Mouse (Mus musculus) limb, embryonic 12.5 days (tissue): ENCODE results near the gene Epha6. TPM values are rescaled to one million over a fixed set of nuclear protein-coding genes. Genes with fewer than 3 reads are reported as not detected.
A peak's percentile ranks its signal among the peaks of the same experiment; 100 is the strongest.

Experiments used
- ATAC-seq: fragments of 200-750 bp; cut with Nextera tagmentation; 2 replicates; pipeline ENCODE4 v1.8.0; 2017; ENCODE audit warnings: low read depth, moderate TSS enrichment; ENCODE audit not compliant: insufficient number of reproducible peaks, insufficient read depth, low FRiP score, low TSS enrichment
- H3K27ac ChIP-seq: fragments of 300-500 bp; sonication (generic); 2 replicates; pipeline ENCODE4 v1.5.1; 2016; ENCODE audit warnings: mild to moderate bottlenecking, moderate library complexity
- H3K27me3 ChIP-seq: fragments of 300-500 bp; sonication (generic); 2 replicates; pipeline ENCODE4 v1.6.1; 2016; ENCODE audit warnings: mild to moderate bottlenecking, moderate library complexity
- H3K36me3 ChIP-seq: fragments of 300-500 bp; sonication (generic); 2 replicates; pipeline ENCODE4 v1.6.1; 2016; ENCODE audit warnings: mild to moderate bottlenecking, moderate library complexity
- H3K4me1 ChIP-seq: fragments of 300-500 bp; sonication (generic); replicated peaks from 2 replicates; pipeline ENCODE4 v1.6.1; 2016
- H3K4me2 ChIP-seq: fragments of 300-500 bp; sonication (generic); 2 replicates; pipeline ENCODE4 v1.6.1; 2016; ENCODE audit warnings: mild to moderate bottlenecking, moderate library complexity
- H3K4me3 ChIP-seq: fragments of 300-500 bp; sonication (generic); replicated peaks from 2 replicates; pipeline ENCODE4 v1.5.1; 2016; ENCODE audit warnings: mild to moderate bottlenecking
- H3K9ac ChIP-seq: fragments of 300-500 bp; sonication (generic); replicated peaks from 2 replicates; pipeline ENCODE4 v1.6.1; 2016; ENCODE audit warnings: mild to moderate bottlenecking, moderate library complexity
- H3K9me3 ChIP-seq: fragments of 300-500 bp; sonication (generic); 2 replicates; pipeline ENCODE4 v1.6.1; 2016; ENCODE audit warnings: mild to moderate bottlenecking, moderate library complexity
- WGBS: fragments of 180-500 bp; shearing (Covaris S2); methylation state at CpG from one replicate; pipeline ENCODE4 v1.1.7; 2016; 5-methylcytosine and 5-hydroxymethylcytosine counted together
- polyA plus RNA-seq: library from polyadenylated mRNA; unstranded; fragments of >200 nt; fragmentation: Nextera tagmentation; extraction: Ambion mirVana; gene quantifications from 2 replicates; pipeline ENCODE4 v1.2.1, GENCODE M21; 2016

The Epha6 gene
- polyA plus RNA-seq, 1 experiment from 2014 or later, result 0.51 TPM

- H3K4me1 ChIP-seq, result no peaks in the 10 kb centered on the region
- 88% methylated on average over 7 of the region's 7 CpGs for WGBS
These were observed 835.4 kb downstream of the Epha6 start for GRCm38 (mm10) chr16:59769936-59770335.

GRCm38 (mm10) chr16:59760875-59761274, 844.5 kb downstream of the Epha6 start:
- 78% methylated on average over 4 of the region's 4 CpGs for WGBS
- no peak for ATAC-seq
- no peak overlapping the region for H3K4me3 ChIP-seq
- no peak overlapping the region for H3K9ac ChIP-seq
- H3K27me3 ChIP-seq, result no peaks in the 10 kb centered on the region
- no peaks in the 10 kb centered on the region for H3K9me3 ChIP-seq
- no peak overlapping the region for H3K4me2 ChIP-seq
- no peaks in the 10 kb centered on the region for H3K4me1 ChIP-seq
- H3K36me3 ChIP-seq, result no peaks in the 10 kb centered on the region
- H3K27ac ChIP-seq, result no peak overlapping the region

More at GRCm38 (mm10) chr16:59769936-59770335, 835.4 kb downstream of the Epha6 start:
- no peak overlapping the region for H3K4me3 ChIP-seq
- no peak overlapping the region for H3K4me2 ChIP-seq
- H3K9me3 ChIP-seq, result no peaks in the 10 kb centered on the region
- H3K9ac ChIP-seq, result no peak overlapping the region
- ATAC-seq, result no peak
- H3K27ac ChIP-seq, result no peak overlapping the region
- H3K27me3 ChIP-seq, result no peaks in the 10 kb centered on the region
- no peaks in the 10 kb centered on the region for H3K36me3 ChIP-seq

GRCm38 (mm10) chr16:59750905-59751304, 854.4 kb downstream of the Epha6 start:
- no peaks in the 10 kb centered on the region for H3K27me3 ChIP-seq
- 85% methylated on average over 4 of the region's 4 CpGs for WGBS
- H3K4me2 ChIP-seq, result no peak overlapping the region
- no peaks in the 10 kb centered on the region for H3K9me3 ChIP-seq
- no peak overlapping the region for H3K4me3 ChIP-seq
- H3K4me1 ChIP-seq, result no peaks in the 10 kb centered on the region
- no peak overlapping the region for H3K27ac ChIP-seq
- H3K9ac ChIP-seq, result no peak overlapping the region
- H3K36me3 ChIP-seq, result no peaks in the 10 kb centered on the region
- ATAC-seq, result no peak

DNA sequence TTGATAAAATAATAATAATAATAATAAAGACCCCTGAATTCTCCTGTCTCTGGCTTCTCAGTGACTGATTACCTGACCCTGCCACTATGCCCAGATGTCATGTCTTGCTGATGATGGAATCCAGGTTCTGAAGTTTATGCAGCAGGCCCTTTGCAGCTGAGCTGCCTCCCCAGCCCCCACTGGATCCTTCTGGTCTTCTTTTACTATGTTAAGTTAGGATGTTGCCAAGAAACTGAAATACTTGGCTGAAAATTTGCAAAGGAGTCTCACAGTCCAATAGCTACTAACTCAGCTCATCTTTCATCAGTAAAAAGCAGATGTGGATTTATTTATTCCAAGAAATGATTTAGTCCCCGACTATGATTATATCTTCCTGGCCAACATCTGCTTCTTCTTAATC, 861.7 kb downstream of the Epha6 start:
- no peak for ATAC-seq
- no peak overlapping the region for H3K9ac ChIP-seq
- H3K4me1 ChIP-seq, result no peaks in the 10 kb centered on the region
- no peaks in the 10 kb centered on the region for H3K36me3 ChIP-seq
- no peaks in the 10 kb centered on the region for H3K27me3 ChIP-seq
- no peak overlapping the region for H3K4me2 ChIP-seq
- no peak overlapping the region for H3K27ac ChIP-seq
- H3K4me3 ChIP-seq, result no peak overlapping the region
- H3K9me3 ChIP-seq, result no peaks in the 10 kb centered on the region
- 77% methylated on average over 1 of the region's 1 CpGs for WGBS

DNA sequence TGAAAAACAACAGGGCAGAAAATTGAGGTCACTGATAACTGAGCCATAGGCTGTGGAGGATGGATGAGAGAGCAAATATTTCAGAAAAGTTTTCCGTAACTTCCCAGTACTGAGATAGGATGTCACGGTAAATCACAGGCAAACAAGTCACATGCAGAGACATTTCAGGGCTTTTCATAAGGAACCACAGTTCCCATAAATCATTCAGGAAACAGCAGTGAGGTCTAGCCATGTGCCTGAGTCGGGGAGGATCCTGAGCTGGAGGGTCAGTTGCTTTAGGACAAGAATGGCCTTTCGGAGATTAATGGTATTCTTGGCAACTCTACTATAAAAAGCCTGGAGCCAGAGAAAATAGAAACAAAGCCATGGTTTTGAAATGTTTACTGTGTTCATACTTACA, 889.8 kb downstream of the Epha6 start:
- no peak for ATAC-seq
- Histone ChIP-seq H3K9ac (no peak overlapping the region), H3K9me3 (no peaks in the 10 kb centered on the region), H3K36me3 (no peaks in the 10 kb centered on the region), H3K4me2 (no peak overlapping the region), H3K4me1 (peaks cover 6% of the 10 kb centered on the region; the same call in 1 of the 2 replicates), H3K27ac (no peak overlapping the region), H3K4me3 (no peak overlapping the region), H3K27me3 (no peaks in the 10 kb centered on the region)
- WGBS, result 85% methylated on average over 4 of the region's 4 CpGs

GRCm38 (mm10) chr16:59693230-59693629, 912.1 kb downstream of the Epha6 start:
- Histone ChIP-seq H3K9me3 (no peaks in the 10 kb centered on the region), H3K27me3 (no peaks in the 10 kb centered on the region), H3K27ac (no peak overlapping the region), H3K36me3 (no peaks in the 10 kb centered on the region), H3K4me2 (no peak overlapping the region), H3K4me3 (no peak overlapping the region), H3K9ac (no peak overlapping the region), H3K4me1 (no peaks in the 10 kb centered on the region)
- no peak for ATAC-seq
- WGBS, result 91% methylated on average over 7 of the region's 7 CpGs

GRCm38 (mm10) chr16:59689120-59689519, 916.2 kb downstream of the Epha6 start:
- ATAC-seq, result no peak
- H3K27me3 ChIP-seq, result no peaks in the 10 kb centered on the region
- H3K36me3 ChIP-seq, result no peaks in the 10 kb centered on the region
- H3K27ac ChIP-seq, result no peak overlapping the region
- no peak overlapping the region for H3K9ac ChIP-seq
- H3K9me3 ChIP-seq, result no peaks in the 10 kb centered on the region
- H3K4me3 ChIP-seq, result no peak overlapping the region
- 88% methylated on average over 5 of the region's 5 CpGs for WGBS
- H3K4me1 ChIP-seq, result no peaks in the 10 kb centered on the region
- H3K4me2 ChIP-seq, result no peak overlapping the region

GRCm38 (mm10) chr16:59685135-59685534, 920.2 kb downstream of the Epha6 start:
- no peak for ATAC-seq
- Histone ChIP-seq H3K36me3 (no peaks in the 10 kb centered on the region), H3K4me1 (no peaks in the 10 kb centered on the region), H3K9ac (no peak overlapping the region), H3K27me3 (no peaks in the 10 kb centered on the region; the same call in 1 of the 2 replicates), H3K4me2 (no peak overlapping the region), H3K4me3 (no peak overlapping the region), H3K9me3 (no peaks in the 10 kb centered on the region), H3K27ac (no peak overlapping the region)
- WGBS, result 71% methylated on average over 5 of the region's 5 CpGs

GRCm38 (mm10) chr16:59683434-59683833, 921.9 kb downstream of the Epha6 start:
- WGBS, result 6% methylated on average over 8 of the region's 8 CpGs
- no peaks in the 10 kb centered on the region for H3K4me1 ChIP-seq
- no peaks in the 10 kb centered on the region for H3K36me3 ChIP-seq
- H3K4me3 ChIP-seq, result no peak overlapping the region
- peak; percentile 60; the same call in 1 of the 2 replicates for ATAC-seq
- H3K9ac ChIP-seq, result no peak overlapping the region
- H3K9me3 ChIP-seq, result no peaks in the 10 kb centered on the region
- H3K27me3 ChIP-seq, result no peaks in the 10 kb centered on the region; the same call in 1 of the 2 replicates
- 0 out of 2 replicates have a peak overlapping the region, but pooled peaks have one; percentile 26 for H3K4me2 ChIP-seq
- no peak overlapping the region for H3K27ac ChIP-seq

DNA sequence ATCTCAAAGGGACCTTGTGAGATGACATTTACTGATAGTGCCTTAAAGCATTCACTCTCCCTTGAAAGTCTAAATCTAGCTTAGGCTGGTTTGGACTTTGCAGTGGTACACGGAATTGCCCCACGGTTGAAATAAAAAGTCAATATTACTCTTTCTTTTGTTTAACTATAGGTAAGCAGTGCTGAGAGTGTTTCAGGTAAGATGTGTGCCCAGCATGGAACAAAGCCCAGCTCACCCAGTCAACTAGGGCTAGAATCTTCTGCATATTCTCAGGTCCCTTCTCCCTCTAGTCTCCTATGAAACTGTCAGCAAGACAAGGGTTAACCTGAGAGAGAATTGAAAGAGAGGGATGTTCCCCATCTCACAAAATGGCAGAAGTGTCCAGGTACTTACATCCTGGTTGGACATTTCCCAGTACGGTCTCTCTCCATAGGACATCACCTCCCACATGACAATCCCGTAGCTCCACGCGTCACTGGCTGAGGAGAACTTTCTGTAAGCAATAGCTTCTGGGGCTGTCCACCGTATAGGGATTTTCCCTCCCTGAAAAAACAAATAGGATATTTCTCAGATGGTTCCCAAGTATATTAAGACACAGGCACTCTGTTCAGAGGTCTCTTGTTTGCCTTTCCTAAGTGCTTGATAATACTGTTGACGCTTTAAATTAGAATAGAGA, 923.0 kb downstream of the Epha6 start:
- Histone ChIP-seq H3K36me3 (no peaks in the 10 kb centered on the region), H3K27me3 (no peaks in the 10 kb centered on the region; the same call in 1 of the 2 replicates), H3K4me1 (no peaks in the 10 kb centered on the region), H3K9ac (no peak overlapping the region), H3K27ac (no peak overlapping the region), H3K4me3 (no peak overlapping the region), H3K4me2 (no peak overlapping the region), H3K9me3 (no peaks in the 10 kb centered on the region)
- 87% methylated on average over 8 of the region's 8 CpGs for WGBS
- no peak for ATAC-seq

DNA sequence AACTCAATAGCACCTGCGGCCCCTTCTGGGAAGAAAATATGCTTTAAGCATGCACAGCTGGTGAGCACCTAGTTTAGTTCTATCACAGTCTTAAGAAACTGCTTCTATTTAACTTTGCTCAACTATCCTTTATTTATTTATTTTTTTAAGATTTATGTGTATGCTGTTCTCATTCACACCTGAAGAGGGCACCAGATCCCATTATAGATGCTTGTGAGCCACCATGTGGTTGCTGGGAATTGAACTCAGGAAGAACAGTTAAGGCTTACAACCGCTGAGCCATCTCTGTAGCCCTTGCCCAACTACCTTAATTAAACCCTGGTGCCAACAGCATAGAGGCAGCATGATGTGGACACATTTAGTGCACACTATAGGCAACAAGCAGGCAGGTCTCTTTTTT, 938.4 kb downstream of the Epha6 start:
- Histone ChIP-seq H3K27ac (no peak overlapping the region), H3K9ac (no peak overlapping the region), H3K4me1 (no peaks in the 10 kb centered on the region), H3K27me3 (no peaks in the 10 kb centered on the region), H3K4me3 (no peak overlapping the region), H3K9me3 (no peaks in the 10 kb centered on the region), H3K4me2 (no peak overlapping the region), H3K36me3 (no peaks in the 10 kb centered on the region)
- WGBS, result 84% methylated on average over 2 of the region's 2 CpGs
- no peak for ATAC-seq

GRCm38 (mm10) chr16:59643766-59644165, 961.6 kb downstream of the Epha6 start:
- Histone ChIP-seq H3K4me3 (no peak overlapping the region), H3K27ac (no peak overlapping the region), H3K4me1 (no peaks in the 10 kb centered on the region), H3K9me3 (no peaks in the 10 kb centered on the region; the same call in 1 of the 2 replicates), H3K9ac (no peak overlapping the region), H3K36me3 (no peaks in the 10 kb centered on the region), H3K4me2 (no peak overlapping the region), H3K27me3 (0 out of 2 replicates have a peak, but pooled peaks cover 4% of the 10 kb centered on the region)
- no peak for ATAC-seq
- WGBS, result 52% methylated on average over 2 of the region's 2 CpGs
